Mouse (Mus musculus) neural tube, embryonic 13.5 days (tissue): ENCODE measurements at regions not wholly inside any gene's neighbourhood (a gene's known extent, or its start where the extent isn't known, plus 50 kb on each side); places are given as distances from the start of the nearest gene placed in this dataset.

ENCODE experiments used
- ATAC-seq: fragments of 200-750 bp; cut with Nextera tagmentation; 2 replicates; pipeline ENCODE4 v1.8.0; 2017; ENCODE audit warnings: low read depth, mild to moderate bottlenecking, moderate TSS enrichment, moderate library complexity
- H3K27ac ChIP-seq: fragments of 300-500 bp; sonication (generic); replicated peaks from 2 replicates; pipeline ENCODE4 v1.5.1; 2015; ENCODE audit warnings: moderate library complexity, mild to moderate bottlenecking, inconsistent platforms
- H3K27me3 ChIP-seq: fragments of 300-500 bp; sonication (generic); 2 replicates; pipeline ENCODE4 v1.6.1; 2015; ENCODE audit warnings: mild to moderate bottlenecking, inconsistent platforms
- H3K36me3 ChIP-seq: fragments of 300-500 bp; sonication (generic); 2 replicates; pipeline ENCODE4 v1.6.1; 2015; ENCODE audit warnings: mild to moderate bottlenecking, inconsistent platforms
- H3K4me1 ChIP-seq: fragments of 300-500 bp; sonication (generic); replicated peaks from 2 replicates; pipeline ENCODE4 v1.6.1; 2015; ENCODE audit warnings: inconsistent platforms
- H3K4me2 ChIP-seq: fragments of 300-500 bp; sonication (generic); 2 replicates; pipeline ENCODE4 v1.6.1; 2015; ENCODE audit warnings: inconsistent platforms, mild to moderate bottlenecking, moderate library complexity
- H3K4me3 ChIP-seq: fragments of 300-500 bp; sonication (generic); 2 replicates; pipeline ENCODE4 v1.5.1; 2015; ENCODE audit warnings: mild to moderate bottlenecking, inconsistent platforms
- H3K9ac ChIP-seq: fragments of 300-500 bp; sonication (generic); 2 replicates; pipeline ENCODE4 v1.6.1; 2015; ENCODE audit warnings: moderate library complexity, mild to moderate bottlenecking, inconsistent platforms
- H3K9me3 ChIP-seq: fragments of 300-500 bp; sonication (generic); 2 replicates; pipeline ENCODE4 v1.6.1; 2016; ENCODE audit warnings: inconsistent platforms
- WGBS: fragments of 180-500 bp; shearing (Covaris S2); methylation state at CpG from one replicate; pipeline ENCODE4 v1.1.7; 2015; 5-methylcytosine and 5-hydroxymethylcytosine counted together

GRCm38 (mm10) chr12:13964537-13964936 lies 187.3 kb downstream of the Fam84a start:
- WGBS: 80% methylated on average over 3 of the region's 3 CpGs
- Histone ChIP-seq H3K9me3 (no peaks in the 10 kb centered on the region), H3K27me3 (no peaks in the 10 kb centered on the region), H3K36me3 (no peaks in the 10 kb centered on the region), H3K4me3 (no peak overlapping the region), H3K27ac (no peak overlapping the region), H3K4me2 (no peak overlapping the region), H3K4me1 (no peaks in the 10 kb centered on the region), H3K9ac (no peak overlapping the region)
- no peak for ATAC-seq

- Histone ChIP-seq H3K9ac (no peak overlapping the region), H3K4me2 (no peak overlapping the region), H3K4me1 (no peaks in the 10 kb centered on the region), H3K27ac (no peak overlapping the region), H3K27me3 (no peaks in the 10 kb centered on the region), H3K9me3 (no peaks in the 10 kb centered on the region), H3K36me3 (no peaks in the 10 kb centered on the region), H3K4me3 (no peak overlapping the region)
- WGBS: 91% methylated on average over 4 of the region's 4 CpGs
- ATAC-seq: no peak
Observed at GRCm38 (mm10) chr12:13939494-13939893, 212.4 kb downstream of the Fam84a start.

- no peak overlapping the region for H3K27ac ChIP-seq
- H3K9me3 ChIP-seq: no peaks in the 10 kb centered on the region
- H3K4me3 ChIP-seq: no peak overlapping the region
- no peaks in the 10 kb centered on the region for H3K4me1 ChIP-seq
- no peak for ATAC-seq
- no peaks in the 10 kb centered on the region for H3K27me3 ChIP-seq
- no peak overlapping the region for H3K4me2 ChIP-seq
- no peaks in the 10 kb centered on the region for H3K36me3 ChIP-seq
- no peak overlapping the region for H3K9ac ChIP-seq
- 93% methylated on average over 1 of the region's 1 CpGs for WGBS
Observed at GRCm38 (mm10) chr12:13921066-13921465, 230.8 kb downstream of the Fam84a start.

GRCm38 (mm10) chr12:13883317-13883716 lies 268.5 kb downstream of the Fam84a start:
- H3K4me1 ChIP-seq: no peaks in the 10 kb centered on the region
- 41% methylated on average over 3 of the region's 3 CpGs for WGBS
- no peak overlapping the region for H3K9ac ChIP-seq
- H3K27ac ChIP-seq: no peak overlapping the region
- no peaks in the 10 kb centered on the region for H3K27me3 ChIP-seq
- no peak for ATAC-seq
- no peak overlapping the region for H3K4me2 ChIP-seq
- no peak overlapping the region for H3K4me3 ChIP-seq
- no peaks in the 10 kb centered on the region for H3K36me3 ChIP-seq
- H3K9me3 ChIP-seq: no peaks in the 10 kb centered on the region

- ATAC-seq: no peak
- Histone ChIP-seq H3K27ac (no peak overlapping the region), H3K4me1 (no peaks in the 10 kb centered on the region), H3K4me2 (no peak overlapping the region), H3K4me3 (no peak overlapping the region), H3K9me3 (no peaks in the 10 kb centered on the region), H3K9ac (no peak overlapping the region), H3K36me3 (no peaks in the 10 kb centered on the region), H3K27me3 (no peaks in the 10 kb centered on the region)
- WGBS: 53% methylated on average over 1 of the region's 1 CpGs
Observed at GRCm38 (mm10) chr12:13869161-13869560, 282.7 kb downstream of the Fam84a start.

GRCm38 (mm10) chr12:13861226-13861625 lies 290.6 kb downstream of the Fam84a start:
- H3K4me3 ChIP-seq: no peak overlapping the region
- no peaks in the 10 kb centered on the region for H3K36me3 ChIP-seq
- H3K9ac ChIP-seq: no peak overlapping the region
- H3K27ac ChIP-seq: no peak overlapping the region
- no peaks in the 10 kb centered on the region for H3K9me3 ChIP-seq
- WGBS: 88% methylated on average over 7 of the region's 7 CpGs
- no peaks in the 10 kb centered on the region for H3K4me1 ChIP-seq
- H3K4me2 ChIP-seq: no peak overlapping the region
- no peaks in the 10 kb centered on the region for H3K27me3 ChIP-seq
- ATAC-seq: no peak

GRCm38 (mm10) chr12:13844532-13845485 lies 307.0 kb downstream of the Fam84a start:
- no peaks in the 10 kb centered on the region for H3K27me3 ChIP-seq
- WGBS: 59% methylated on average over 13 of the region's 13 CpGs
- no peak overlapping the region for H3K4me3 ChIP-seq
- peak; percentile 71 for ATAC-seq
- H3K36me3 ChIP-seq: no peaks in the 10 kb centered on the region
- no peak overlapping the region for H3K4me2 ChIP-seq
- H3K9ac ChIP-seq: no peak overlapping the region
- peaks cover 8% of the 10 kb centered on the region for H3K4me1 ChIP-seq
- H3K9me3 ChIP-seq: no peaks in the 10 kb centered on the region
- no peak overlapping the region for H3K27ac ChIP-seq

- Histone ChIP-seq H3K4me2 (no peak overlapping the region), H3K9ac (no peak overlapping the region), H3K4me1 (peaks cover 8% of the 10 kb centered on the region), H3K4me3 (no peak overlapping the region), H3K27me3 (no peaks in the 10 kb centered on the region), H3K27ac (no peak overlapping the region), H3K9me3 (no peaks in the 10 kb centered on the region), H3K36me3 (no peaks in the 10 kb centered on the region)
- ATAC-seq: no peak
- WGBS: 54% methylated on average over 5 of the region's 5 CpGs
Observed at GRCm38 (mm10) chr12:13843423-13844080, 308.3 kb downstream of the Fam84a start.

- H3K9ac ChIP-seq: no peak overlapping the region
- H3K4me1 ChIP-seq: peaks cover 8% of the 10 kb centered on the region
- ATAC-seq: no peak
- no peaks in the 10 kb centered on the region for H3K27me3 ChIP-seq
- H3K9me3 ChIP-seq: no peaks in the 10 kb centered on the region
- H3K4me2 ChIP-seq: no peak overlapping the region
- no peak overlapping the region for H3K4me3 ChIP-seq
- WGBS: 81% methylated on average over 1 of the region's 1 CpGs
- H3K36me3 ChIP-seq: no peaks in the 10 kb centered on the region
- H3K27ac ChIP-seq: no peak overlapping the region
Observed at GRCm38 (mm10) chr12:13841238-13841637, 310.6 kb downstream of the Fam84a start.

GRCm38 (mm10) chr12:13834723-13835122 lies 317.1 kb downstream of the Fam84a start:
- Histone ChIP-seq H3K9ac (no peak overlapping the region), H3K4me1 (no peaks in the 10 kb centered on the region), H3K4me2 (no peak overlapping the region), H3K4me3 (no peak overlapping the region), H3K27ac (no peak overlapping the region), H3K27me3 (no peaks in the 10 kb centered on the region), H3K36me3 (no peaks in the 10 kb centered on the region), H3K9me3 (no peaks in the 10 kb centered on the region)
- 86% methylated on average over 3 of the region's 3 CpGs for WGBS
- no peak for ATAC-seq

- Histone ChIP-seq H3K4me3 (no peak overlapping the region), H3K4me1 (no peaks in the 10 kb centered on the region), H3K27ac (no peak overlapping the region), H3K9me3 (no peaks in the 10 kb centered on the region), H3K27me3 (no peaks in the 10 kb centered on the region), H3K36me3 (no peaks in the 10 kb centered on the region), H3K9ac (no peak overlapping the region), H3K4me2 (no peak overlapping the region)
- no peak for ATAC-seq
Observed at GRCm38 (mm10) chr12:13825899-13826298, 326.0 kb downstream of the Fam84a start.

GRCm38 (mm10) chr12:13815500-13815899 lies 336.4 kb downstream of the Fam84a start:
- no peaks in the 10 kb centered on the region for H3K4me1 ChIP-seq
- no peak overlapping the region for H3K27ac ChIP-seq
- WGBS: 69% methylated on average over 2 of the region's 2 CpGs
- no peaks in the 10 kb centered on the region for H3K27me3 ChIP-seq
- no peaks in the 10 kb centered on the region for H3K36me3 ChIP-seq
- H3K4me3 ChIP-seq: no peak overlapping the region
- no peaks in the 10 kb centered on the region for H3K9me3 ChIP-seq
- ATAC-seq: no peak
- no peak overlapping the region for H3K4me2 ChIP-seq
- no peak overlapping the region for H3K9ac ChIP-seq
